Mouse (Mus musculus): Measurements from ENCODE around the gene Map2k3.

The Map2k3 gene

DNA sequence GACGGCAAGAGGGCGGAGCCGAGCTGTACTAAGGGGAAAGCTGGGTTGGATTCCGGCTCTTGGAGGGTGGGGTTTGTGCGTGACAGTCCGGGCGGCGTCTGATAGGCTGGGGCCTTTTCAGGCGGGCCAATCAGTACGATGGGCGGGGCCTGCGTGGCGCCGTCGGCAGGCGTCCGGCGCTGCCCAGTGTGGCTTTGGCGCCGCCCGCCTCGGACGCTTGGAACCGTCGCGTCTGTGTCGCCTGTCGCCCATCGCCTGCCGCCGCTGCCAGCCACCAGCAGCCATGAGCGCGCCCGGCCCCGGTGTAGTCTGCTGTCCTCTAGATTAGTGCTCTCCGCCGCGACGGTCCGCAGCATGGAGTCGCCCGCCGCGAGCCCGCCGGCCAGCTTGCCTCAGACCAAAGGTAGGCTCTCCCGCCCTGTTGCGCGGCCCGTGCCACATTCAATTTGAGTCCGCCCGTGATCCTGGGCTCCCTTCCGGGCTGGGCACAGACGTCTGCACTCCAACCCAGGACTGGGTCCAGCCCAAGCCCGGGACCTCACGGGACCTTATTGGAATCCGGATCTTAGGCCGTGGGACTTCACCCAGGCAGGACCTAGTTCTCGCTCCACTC lies at the start of gene Map2k3:
Map2k3 (plus strand) TSS at position 165 of the 613 bp plus-strand sequence.
- DNase-seq (ENCODE audit: low read depth, low spot score), result peak; percentile 97

DNA sequence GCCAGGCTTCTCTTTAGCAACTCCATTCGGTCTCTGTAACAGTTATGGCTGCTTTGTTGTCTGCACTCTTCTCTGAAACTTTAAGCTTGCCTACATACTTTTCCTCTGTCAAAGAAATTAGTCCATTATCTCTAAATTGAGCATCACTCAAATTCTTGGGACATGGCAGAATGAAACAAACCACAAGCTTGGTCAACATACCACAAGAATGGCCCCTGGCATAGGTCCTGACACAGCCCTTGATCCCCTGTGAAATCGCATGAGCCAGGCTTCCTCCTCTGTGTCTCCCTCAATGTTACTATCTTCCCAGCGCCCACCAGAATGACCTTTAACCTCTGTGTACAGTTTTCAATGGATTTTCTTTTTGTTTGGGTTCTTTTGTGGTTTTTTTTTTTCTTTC lies 49.4 kb upstream of the Map2k3 start:
- DNase-seq (ENCODE audit: low read depth, low spot score), result no peak

DNA sequence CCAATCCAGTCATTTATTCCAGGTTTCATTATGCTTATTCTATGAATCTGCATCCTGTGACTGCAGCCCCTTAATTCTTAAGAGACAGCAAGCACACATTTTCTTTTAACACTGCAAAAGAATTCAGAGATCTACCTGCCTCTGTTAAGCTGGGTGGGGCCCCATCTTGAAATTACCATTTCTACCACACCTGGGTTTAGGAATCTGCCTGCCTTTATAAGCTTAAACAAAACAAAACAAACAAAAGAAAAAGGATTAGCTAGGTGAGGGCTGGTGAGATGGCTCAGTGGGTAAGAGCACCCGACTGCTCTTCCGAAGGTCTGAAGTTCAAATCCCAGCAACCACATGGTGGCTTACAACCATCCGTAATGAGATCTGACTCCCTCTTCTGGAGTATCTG lies 44.8 kb upstream of the Map2k3 start:
- DNase-seq (ENCODE audit: low read depth, low spot score), result peak; percentile 94

DNA sequence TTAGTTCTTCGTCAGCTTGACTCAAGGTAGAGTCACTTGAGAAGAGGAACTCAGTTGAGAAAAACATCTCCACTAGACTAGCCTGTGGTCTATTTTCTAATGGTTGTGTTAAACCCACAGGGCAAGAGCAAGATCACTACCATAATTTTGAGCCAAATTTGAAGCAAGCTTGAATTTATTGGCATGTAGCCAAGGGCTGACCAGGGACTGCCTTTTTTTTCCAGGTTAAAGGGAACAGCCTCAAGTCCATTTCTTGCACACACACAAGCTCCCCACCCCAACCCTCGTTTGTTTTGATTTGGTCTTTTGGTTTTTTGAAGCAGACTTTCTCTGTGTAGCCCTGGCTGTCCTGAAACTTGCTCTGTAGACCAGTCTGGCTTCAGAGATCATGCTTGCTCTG lies 42.0 kb upstream of the Map2k3 start:
- no peak for DNase-seq (ENCODE audit: low read depth, low spot score)

DNA sequence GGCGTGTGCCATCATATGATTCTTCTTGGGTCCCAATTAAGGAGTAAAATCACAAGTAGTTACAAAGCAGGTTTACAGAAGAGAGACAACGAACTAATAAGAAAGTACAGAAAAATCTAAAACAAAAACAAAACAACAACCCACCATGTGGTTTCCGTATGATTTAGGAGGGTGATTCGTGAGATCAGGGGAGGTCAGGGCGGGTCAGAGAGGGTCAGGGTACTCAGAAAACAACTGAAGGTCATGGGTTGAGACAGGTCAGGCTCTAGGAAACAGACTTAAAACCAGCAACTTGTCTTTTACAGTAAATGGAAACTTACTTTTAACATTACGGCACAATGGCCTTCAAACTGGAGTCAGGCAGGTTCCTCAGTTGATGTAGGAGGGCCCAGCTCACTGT lies 41.5 kb upstream of the Map2k3 start:
- DNase-seq (ENCODE audit: low read depth, low spot score), result no peak

DNA sequence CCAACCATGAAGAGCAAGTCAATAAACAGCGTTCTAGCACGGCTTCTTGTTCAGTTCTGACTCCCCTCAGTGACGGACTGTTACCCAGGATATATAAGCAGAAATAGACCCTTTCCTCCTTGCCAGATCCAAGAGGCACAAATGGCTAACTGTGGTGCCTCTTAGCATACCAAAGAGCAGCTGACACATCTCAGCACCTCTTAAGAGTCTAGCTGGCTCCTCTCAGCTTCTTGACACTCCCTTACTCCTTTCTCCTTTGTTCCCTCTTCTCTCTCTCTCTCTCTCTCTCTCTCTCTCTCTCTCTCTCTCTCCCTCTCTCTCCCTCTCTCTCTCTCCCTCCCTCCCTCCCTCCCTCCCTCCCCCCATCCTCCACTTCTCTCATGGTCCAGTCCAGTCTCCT lies 41.1 kb upstream of the Map2k3 start:
- no peak for DNase-seq (ENCODE audit: low read depth, low spot score)

DNA sequence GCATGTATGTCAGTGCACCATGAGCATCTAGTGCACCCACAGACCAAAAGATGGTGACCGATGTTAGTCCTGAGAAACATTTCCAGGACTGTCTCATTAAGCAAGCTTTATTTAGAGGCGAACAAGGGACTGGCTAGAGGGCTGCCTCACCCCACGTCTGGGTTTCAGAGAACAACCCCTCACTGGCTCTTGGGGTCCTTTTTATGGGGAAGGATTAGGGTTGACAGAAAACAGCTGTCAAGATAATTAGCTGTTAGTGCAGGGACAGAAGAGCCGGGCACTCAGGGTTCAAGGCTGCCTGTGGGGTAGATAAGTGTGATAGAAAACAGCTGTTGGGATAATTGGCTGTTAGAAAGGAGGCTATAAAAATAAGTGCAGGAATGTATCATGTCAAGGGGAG lies 35.9 kb upstream of the Map2k3 start:
- DNase-seq (ENCODE audit: low read depth, low spot score), result no peak

DNA sequence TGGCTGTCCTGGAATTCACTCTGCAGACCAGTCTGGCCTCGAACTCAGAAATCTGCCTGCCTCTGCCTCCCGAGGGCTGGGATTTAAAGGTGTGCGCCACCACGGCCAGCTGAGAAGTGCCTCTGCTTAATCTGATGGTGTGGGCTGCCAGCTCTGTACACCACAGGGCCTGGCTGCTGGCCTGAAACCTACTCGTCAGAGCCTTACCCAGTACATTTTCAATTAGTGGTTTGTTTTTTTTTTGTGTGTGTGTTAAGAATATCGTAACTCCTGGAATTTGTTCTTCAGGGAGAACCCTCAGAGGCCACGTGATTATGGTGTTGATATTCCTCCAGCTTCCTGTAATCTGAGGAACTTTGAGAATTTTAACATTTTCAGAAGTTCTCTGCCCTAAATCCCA lies 29.8 kb upstream of the Map2k3 start:
- DNase-seq (ENCODE audit: low read depth, low spot score), result no peak

DNA sequence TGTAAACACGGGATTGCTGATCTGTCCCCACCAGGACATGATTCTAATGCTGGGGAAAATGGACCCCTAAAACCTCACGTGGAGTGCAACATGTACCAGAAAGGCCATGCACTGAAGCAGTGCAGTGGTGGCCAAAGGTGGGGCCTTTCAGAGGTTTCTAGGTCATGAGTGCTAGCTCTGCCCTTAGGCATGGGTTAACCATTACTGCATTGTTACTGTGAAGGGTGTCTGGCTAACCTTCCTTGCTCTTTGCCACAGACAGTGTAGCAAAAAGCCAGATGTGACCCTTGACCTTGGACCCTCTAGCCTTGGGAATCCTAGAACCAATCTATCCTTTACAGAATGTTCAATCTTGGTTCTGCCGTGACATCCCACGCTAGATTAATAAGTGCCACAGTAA lies 29.3 kb upstream of the Map2k3 start:
- DNase-seq (ENCODE audit: low read depth, low spot score), result no peak

DNA sequence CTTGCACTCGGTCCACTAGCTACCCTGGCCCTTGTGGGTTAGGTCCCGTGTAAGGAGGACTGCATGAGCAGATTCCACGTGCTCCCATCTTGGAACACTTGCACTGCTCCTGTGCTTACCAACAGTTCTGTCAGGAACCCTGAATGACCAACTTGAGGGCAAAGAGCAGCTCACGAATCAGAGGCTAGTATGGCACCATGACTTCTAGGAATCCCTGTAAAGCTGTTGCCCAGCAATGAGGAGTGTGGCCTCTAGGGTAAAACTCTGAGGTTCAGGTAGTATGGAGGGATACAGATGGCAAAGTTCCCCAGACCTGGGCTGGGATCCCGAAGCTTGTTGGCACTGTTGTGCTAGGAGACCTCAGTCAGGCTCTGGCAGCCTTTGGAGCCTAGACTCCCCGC lies 28.2 kb upstream of the Map2k3 start:
- no peak for DNase-seq (ENCODE audit: low read depth, low spot score)

DNA sequence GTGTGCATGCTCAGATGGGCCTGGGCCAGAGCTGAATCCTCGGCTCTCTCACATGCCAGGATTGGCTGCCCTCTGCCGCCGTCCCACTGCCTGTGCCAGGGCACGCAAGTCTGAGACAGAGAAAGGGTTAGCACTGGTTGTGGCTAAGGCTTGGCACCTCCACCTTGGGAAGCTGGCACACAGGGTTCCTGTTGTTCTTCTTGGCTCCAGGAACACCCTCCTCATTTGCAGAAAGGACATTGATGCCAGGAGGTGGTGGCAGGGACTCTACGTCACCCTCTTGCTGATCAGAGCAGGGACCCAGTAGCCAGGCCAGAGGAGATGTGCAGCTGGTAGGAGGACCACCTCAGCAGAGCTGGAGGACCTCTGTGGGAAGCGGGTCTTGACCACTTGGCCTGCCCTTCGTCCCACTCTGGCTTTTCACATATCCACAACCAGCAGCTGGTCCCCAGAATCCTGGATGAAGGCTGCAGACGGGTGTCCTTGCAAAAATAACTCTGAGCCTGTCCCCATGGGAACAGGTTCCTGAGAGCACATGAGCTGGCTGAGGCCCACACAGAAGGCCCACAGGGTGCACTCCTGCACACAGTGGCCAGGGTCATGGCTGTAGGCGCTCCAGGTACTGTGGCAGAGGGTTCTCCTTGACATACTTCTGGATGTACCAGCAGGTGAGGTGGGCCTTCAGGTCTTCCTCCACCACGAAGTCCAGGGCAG lies 26.3 kb upstream of the Map2k3 start:
- no peak for DNase-seq (ENCODE audit: low read depth, low spot score)

DNA sequence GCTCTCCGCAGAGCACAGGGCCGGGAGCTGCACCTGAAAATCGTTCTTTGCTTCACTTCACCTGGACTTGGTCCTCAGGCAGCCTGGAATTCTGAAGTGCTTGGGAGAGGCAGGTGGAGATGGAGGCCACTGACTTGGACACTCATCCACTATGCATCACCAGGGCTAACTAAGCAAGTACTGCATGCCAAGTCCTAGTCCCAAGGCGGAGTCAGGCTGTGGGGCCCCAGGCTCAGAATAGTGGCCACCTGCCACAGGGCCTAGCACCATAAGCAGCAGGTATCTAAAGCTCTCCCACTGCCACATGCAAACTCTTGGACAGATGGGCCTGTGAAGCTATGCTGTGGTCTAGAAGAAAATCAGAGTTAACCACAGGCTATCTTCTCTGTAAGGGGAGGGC lies 25.4 kb upstream of the Map2k3 start:
- no peak for DNase-seq (ENCODE audit: low read depth, low spot score)

DNA sequence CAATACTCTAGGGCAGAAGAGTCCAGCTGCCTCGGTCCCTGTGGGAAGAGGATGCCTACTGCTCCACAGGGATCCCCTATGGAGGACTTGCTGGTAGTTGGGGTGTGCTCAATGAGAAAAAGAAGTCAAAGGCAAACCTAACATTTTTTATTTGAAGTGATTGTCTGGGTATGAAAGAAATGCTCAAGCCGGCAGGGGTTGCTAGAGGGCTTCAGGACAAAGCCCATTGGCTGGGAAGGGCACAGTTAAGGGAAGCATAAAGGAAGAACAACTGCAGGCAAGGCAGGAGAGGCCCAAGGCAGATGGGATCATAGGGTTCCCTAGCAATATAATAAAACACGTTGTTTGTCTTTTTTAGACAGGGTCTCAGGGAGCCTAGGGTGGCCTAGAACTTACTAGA lies 23.8 kb upstream of the Map2k3 start:
- peak; percentile 55 for DNase-seq (ENCODE audit: low read depth, low spot score)

DNA sequence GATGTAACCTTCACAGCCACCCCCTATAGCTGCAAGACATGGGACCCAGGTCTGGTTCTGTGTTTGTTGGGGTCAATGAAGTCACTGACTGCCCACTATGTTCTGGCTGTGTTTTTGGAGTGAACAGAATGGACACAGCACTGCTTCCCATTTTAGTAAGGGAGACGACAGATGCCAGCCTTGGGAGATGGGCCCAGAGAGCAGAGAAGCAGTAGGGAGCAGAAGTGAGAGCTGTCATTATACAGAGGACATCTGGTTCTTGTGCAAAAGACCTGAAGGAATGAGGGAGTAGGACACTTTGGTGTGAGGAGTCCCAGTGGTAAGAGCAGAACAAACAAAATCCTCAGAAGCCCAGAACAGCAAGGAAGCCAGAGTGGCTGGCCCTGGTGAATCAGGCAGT lies 22.2 kb upstream of the Map2k3 start:
- no peak for DNase-seq (ENCODE audit: low read depth, low spot score)

DNA sequence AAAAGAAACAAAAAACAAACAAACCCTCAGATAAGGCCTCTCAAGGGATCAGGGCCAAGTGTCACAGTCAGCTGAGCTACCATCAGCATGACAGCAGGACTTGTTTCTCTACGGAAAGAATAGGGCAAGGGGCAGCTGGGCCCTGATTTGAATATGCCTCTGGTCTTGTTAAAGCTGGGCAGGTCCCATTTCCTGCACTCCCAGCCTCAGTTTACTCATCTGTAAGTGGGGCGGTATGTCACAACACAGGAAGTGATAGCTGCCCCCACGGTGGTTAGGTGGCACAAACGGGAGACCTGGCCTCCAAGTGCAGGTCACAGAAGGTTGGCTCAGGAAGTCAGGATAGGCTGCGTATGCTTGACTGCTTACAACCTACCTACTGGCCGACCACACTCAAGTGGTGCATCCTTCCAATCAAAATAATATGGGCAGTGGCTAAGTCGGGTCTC lies 19.3 kb upstream of the Map2k3 start:
- DNase-seq (ENCODE audit: low read depth, low spot score), result no peak

DNA sequence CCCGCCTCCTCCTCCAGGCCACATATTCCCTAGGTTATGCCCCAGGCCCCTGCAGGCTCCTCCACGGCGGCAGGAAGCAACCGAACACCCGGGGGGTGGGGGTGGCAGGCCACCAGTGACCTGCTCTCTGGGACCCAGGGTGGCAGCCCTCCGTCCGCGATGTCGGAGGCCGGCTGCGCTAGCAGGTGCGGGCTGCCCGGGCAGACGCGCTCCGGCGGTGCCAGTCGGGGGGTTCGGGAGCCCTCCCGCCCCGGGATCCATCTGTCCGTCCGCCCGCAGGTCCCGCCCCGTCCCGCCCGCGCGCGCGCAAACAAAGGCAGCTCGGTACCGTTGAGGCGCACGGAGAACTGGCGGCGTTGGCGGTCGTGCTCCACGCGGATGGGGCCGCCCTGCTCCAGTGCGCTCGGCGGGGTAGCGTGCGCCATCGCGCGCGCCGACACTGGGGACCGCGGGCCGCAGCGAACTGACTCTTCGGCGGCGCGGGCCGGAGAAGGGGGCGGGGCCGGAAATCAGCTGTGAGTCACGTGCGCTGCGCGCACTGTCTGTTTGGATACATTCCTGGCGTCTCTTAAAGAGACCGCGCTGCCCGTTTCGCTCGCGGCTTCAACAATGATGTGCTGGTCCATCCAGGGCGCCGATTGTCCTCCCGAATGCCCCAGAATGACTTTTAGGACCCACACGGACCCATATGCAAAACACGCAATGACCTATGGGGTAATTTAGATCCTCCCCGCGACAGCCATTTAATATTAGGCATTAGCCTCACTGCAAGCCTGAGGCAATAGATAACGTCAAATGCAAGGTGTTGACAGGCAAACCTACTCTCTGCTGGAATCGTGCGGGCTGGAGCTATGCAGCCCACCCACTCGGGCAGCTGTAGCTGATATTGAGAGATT lies 18.3 kb upstream of the Map2k3 start:
- DNase-seq (ENCODE audit: low read depth, low spot score), result peak; percentile 90

DNA sequence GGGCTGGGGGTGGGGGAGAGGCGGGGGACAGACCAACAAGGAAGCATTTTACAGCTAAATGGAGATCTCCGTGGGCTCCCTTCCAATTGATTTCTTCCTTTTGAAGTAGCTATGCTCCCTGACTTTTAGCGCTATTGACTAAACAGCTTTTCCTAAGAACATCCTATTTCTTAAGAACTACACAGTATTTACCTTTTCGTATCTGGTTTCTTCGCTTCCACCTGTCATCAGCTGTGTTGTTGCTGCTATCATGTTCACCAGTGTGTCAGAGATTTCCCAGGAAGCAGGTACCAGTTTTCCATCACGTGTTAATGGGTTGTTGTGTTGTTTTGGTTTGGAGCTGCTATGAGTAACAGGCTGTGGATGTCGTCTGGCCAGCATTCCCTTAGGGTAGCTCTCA lies 17.3 kb upstream of the Map2k3 start, which contains the start of gene Natd1:
Natd1 (minus strand) TSS at position 260 of the 400 bp plus-strand sequence.
- DNase-seq (ENCODE audit: low read depth, low spot score), result no peak

DNA sequence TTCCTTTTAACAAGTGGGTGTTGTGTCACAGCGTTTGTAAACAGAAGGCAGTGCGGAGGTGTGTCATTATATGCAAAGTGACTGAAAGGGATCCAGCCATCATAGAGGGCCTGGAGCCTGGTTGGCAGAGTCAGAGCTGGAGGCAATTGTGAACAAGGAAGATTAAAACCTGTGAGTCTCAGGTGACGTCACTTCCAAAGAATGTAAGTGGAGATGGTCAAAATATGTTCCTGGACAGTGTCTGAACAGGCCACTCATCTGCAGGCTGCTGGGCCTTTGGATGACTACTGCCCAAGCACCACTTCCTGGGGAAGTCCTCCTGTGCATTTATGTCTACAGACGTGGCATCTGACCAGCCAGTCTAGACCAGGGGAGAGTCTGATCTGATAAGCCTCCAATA lies 16.6 kb upstream of the Map2k3 start:
- DNase-seq (ENCODE audit: low read depth, low spot score), result no peak

DNA sequence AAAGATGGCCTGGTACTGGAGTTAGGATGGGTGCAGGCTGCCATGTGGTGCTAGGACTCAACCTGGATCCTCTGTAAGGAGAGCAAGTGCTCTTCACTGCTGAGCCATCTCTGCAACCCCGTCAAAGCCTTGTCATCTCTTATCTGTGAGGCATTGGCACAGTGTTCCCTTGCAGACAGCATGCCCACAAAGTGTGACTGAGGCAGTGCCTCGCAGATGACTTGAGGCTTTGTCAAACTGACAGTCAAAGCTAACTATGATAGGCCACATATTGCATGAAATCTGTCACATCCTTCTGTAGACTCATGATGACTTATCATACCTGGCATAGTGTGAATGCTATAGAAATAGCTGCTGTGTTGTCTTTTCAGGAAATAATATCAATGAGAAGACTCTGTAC lies 11.8 kb upstream of the Map2k3 start:
- DNase-seq (ENCODE audit: low read depth, low spot score), result no peak

DNA sequence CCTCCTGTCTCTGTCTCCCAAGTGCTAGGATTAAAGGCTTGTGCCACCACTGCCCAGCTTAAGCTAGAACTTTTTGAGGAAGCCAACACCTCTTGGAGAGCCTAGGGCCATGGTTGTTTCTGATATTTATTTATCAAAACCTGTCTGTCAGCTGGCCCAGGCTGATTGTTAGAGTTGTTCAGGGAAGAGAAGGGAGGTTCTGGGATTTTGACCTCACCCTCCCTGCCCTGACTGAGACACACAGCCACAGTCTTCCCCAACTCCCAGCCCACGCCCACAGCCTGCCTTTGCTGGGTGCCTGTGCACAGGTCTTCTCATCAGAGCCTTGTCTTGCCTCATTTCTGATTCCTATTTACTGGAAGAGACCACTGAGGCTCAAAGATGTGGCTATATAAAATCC lies 9.6 kb upstream of the Map2k3 start:
- DNase-seq (ENCODE audit: low read depth, low spot score), result peak; percentile 72

DNA sequence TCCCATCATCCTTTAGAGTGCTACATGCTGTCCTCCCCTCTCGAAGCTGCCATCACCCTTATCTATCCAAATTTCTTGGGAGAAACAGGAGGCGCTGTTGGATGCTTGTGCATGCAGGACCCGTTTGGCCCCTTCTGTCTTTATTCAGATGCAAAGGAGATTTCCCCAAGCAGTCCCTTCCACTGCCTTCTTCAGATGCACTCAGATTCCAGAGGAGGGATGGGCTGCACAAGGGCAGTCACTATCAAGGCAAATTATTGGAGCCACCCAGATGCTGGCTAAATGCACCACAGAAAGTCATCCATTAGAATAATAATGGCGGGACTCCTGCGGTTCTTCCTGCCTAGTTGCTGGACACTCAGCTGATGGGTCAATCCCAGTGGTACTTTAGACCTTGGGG lies 8.9 kb upstream of the Map2k3 start:
- peak; percentile 98 for DNase-seq (ENCODE audit: low read depth, low spot score)

DNA sequence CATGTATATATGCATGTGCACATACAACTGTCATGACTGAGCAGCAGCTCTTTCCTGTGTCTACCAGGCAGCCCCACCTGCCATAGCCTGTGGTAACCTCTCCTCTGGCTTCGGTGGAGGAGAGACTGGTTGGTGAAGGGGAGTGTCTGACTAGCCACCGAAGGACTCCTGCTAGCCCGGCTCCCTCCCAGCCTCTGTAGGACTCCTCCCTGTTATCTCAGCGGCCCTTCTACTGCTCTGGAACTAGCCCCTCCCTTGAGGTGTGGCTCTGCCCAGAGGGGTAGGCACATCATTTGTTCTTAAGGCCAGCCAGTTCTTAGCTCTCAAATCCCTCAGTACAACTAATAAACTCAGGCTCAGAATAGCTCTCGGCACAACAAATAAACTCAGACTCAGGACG lies 7.3 kb upstream of the Map2k3 start:
- peak; percentile 92 for DNase-seq (ENCODE audit: low read depth, low spot score)

DNA sequence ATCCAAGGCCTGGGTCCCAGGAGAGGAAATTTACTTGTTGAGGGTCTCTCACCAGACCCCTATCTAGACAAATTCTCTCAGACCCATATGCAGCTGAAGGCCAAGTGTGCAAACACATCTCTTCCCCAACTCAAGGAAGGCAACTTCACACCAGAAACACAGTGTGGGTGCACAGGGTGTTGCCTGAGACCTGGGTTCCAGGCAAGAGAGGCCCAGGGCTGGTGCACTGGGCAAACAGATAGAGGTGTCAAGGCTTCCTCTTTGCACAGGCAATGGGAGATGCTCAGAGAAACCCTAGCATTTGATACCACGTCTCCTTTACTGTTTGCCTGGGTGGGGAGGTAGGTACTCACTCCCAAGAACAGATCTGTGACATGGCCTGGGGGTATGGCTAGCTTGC lies 6.9 kb upstream of the Map2k3 start:
- DNase-seq (ENCODE audit: low read depth, low spot score), result no peak

Data from R1 (cell line).